Mouse (Mus musculus) lung, postnatal 0 days (tissue): ENCODE measurements around the gene Trcg1.

Experiments used
- CTCF ChIP-seq: IDR thresholded peaks from 2 replicates; pipeline ENCODE4 v1.5.1; 2016; ENCODE audit warnings: antibody characterized with exemption, mild to moderate bottlenecking
- EP300 ChIP-seq: IDR thresholded peaks from 2 replicates; pipeline ENCODE4 v1.6.1; 2016; ENCODE audit warnings: antibody characterized with exemption, mild to moderate bottlenecking, control low read depth

- no peak for TF ChIP-seq CTCF
- no peak for TF ChIP-seq EP300
These were observed 10.4 kb upstream of the Trcg1 start for GRCm38 (mm10) chr9:57225780-57226627.
